Mouse (Mus musculus) brain, embryonic 14.5 days (tissue): ENCODE measurements at regions not wholly inside any gene's neighbourhood (a gene's known extent, or its start where the extent isn't known, plus 50 kb on each side); places are given as distances from the start of the nearest gene placed in this dataset.

Experiments
- CTCF ChIP-seq: fragments of 200-500 bp; IDR thresholded peaks from 2 replicates; pipeline ENCODE4 v1.5.1; 2012; ENCODE audit warnings: inconsistent platforms, mild to moderate bottlenecking, moderate library complexity, borderline replicate concordance; ENCODE audit not compliant: insufficient read depth, insufficient read length; ENCODE audit errors: extremely low read depth
- POLR2A ChIP-seq: fragments of 200-500 bp; IDR thresholded peaks from 2 replicates; pipeline ENCODE4 v1.6.1; 2012; ENCODE audit warnings: mild to moderate bottlenecking, inconsistent platforms, borderline replicate concordance; ENCODE audit not compliant: poor library complexity, insufficient read depth, insufficient read length, severe bottlenecking; ENCODE audit errors: extremely low read depth

GRCm38 (mm10) chr10:43658226-43658593 lies 80.1 kb downstream of the Cd24a start:
- no peak for TF ChIP-seq POLR2A
- no peak for TF ChIP-seq CTCF
